Mouse (Mus musculus) common myeloid progenitor, adult 5-6 weeks (primary cell): ENCODE data around the gene C2cd2l. TPM values are rescaled to one million over a fixed set of nuclear protein-coding genes. Genes with fewer than 3 reads are reported as not detected.
"Not testable (repeated sequence)": the region's sequence is repeated elsewhere in the genome, so short reads cannot be mapped to it uniquely, and the experiment has no call there.

ENCODE experiments used
- ATAC-seq: replicated peaks from 2 replicates; pipeline ENCODE4 v1.8.0; 2016; ENCODE audit warnings: low read depth, mild to moderate bottlenecking, moderate TSS enrichment, inconsistent platforms; ENCODE audit not compliant: poor library complexity, severe bottlenecking
- total RNA-seq: library from RNA; stranded (forward); fragments of 200-1000, 187-1606 nt; gene quantifications from 2 replicates; pipeline ENCODE4 v1.2.3, GENCODE M21; 2017

Gene C2cd2l
- 2.1 and 4.4 TPM in 2 replicates for total RNA-seq

DNA sequence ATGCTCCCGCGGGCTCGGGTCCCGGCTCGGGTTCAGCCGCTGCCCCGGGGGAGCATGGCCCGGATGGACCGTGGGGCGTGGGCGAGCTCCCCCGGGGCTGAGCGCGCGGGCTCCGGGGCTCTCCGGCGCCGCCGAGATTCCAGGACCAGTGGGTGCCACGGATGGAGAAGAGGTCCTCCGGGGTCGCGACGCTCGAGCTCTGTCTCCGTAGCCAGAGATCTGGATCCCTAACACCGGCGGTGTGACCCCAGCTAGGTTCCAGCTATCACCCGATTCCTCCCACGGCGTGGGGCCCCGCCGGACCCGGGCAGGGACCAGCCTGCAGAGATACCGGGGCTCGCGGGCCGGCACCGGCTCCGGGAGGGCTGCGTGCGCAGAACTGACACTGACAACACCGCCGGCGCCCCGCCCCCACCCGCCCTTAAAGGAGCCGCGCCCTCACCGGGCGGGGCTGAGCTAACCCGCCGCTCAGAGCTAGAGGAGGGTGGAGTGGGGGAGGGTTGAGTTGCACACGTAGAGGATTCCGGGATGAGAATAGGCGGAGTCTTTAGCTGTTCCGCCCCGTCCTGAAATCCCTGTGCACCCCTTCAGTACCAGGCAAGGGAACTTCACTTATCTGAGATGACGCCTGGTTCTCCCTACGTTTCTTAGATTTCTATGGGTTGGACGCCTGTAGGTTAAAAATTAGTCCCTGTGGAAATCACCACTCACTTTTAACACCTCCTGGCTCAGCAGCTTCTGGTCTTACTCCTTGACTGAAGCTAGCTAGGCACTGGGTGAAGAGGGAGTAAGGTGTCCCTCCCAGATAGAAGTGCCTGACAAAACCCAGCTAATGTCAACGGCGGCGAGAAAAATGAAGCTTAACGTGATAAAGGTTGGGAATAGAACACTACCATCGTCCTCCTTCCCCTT is at the start of gene C2cd2l:
TSS of gene C2cd2l (minus strand) at position 399 of the 912 bp plus-strand sequence.
- peak; percentile 89 for ATAC-seq

- no peak for ATAC-seq
These were observed 44.4 kb upstream of the C2cd2l start for GRCm38 (mm10) chr9:44364480-44364879.

- not testable (repeated sequence) for ATAC-seq
These were observed 41.8 kb upstream of the C2cd2l start for GRCm38 (mm10) chr9:44361931-44362330.

- ATAC-seq = peak; percentile 92
These were observed 41.3 kb upstream of the C2cd2l start, which contains the start of gene Vps11 for GRCm38 (mm10) chr9:44361190-44361917. TSS of gene Vps11 (minus strand) at chr9:44361670.

DNA sequence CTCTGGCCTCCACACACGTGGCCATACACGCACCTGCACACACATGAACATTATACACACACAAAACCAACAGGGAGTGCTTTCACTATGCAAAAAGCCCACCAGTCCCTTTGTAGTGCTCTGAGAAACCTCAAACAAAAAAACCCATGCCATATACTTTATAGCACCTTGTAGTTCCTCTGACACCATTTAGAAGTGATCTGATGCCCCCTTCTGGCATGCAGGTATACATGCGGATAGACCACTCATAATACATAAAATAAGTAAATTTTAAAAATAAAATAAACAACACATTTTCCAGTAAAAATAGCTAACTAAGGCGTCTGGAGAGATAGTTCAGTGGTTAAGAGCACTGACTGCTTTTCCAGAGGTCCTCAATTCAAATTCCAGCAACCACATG is 37.1 kb upstream of the C2cd2l start:
- ATAC-seq = peak; percentile 64

GRCm38 (mm10) chr9:44353142-44353541 is 33.1 kb upstream of the C2cd2l start:
- no peak for ATAC-seq

DNA sequence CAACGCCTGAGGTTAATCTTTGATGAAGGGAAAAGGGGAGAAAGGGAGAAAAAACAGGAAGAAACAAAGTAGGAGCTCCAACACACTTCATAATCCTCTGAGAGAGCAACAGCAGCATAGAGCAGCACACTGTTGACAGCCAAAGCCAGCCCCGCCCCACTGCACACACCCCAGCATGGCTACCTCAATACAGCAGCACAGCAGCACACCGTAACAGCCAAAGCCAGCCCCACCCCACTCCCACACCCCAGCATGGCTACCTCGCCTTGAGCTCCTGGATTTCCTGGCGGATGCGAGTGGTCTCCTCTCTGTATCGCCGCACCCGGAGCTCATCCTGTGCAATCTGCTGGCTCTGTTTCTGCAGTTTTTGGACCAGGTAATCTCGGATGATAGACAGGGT is 32.3 kb upstream of the C2cd2l start:
- no peak for ATAC-seq

DNA sequence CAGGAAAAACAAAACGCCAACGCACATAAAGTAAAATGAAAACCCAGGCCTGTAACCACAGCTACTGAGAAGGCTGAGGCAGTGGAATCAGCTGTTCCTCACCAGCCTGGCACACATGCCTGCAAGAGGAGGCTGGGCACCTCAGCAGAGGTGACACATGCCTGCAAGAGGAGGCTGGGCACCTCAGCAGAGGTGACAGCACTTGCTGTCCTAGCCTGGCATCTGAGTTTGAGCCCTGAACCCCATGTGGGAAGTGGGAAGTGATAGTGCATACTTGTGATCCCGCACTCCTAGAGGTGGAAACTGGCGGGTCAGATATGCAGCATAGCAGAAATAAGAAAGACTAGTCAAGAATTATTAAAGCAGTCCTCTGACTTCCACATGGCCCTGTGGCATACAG is 31.3 kb upstream of the C2cd2l start:
- no peak for ATAC-seq

DNA sequence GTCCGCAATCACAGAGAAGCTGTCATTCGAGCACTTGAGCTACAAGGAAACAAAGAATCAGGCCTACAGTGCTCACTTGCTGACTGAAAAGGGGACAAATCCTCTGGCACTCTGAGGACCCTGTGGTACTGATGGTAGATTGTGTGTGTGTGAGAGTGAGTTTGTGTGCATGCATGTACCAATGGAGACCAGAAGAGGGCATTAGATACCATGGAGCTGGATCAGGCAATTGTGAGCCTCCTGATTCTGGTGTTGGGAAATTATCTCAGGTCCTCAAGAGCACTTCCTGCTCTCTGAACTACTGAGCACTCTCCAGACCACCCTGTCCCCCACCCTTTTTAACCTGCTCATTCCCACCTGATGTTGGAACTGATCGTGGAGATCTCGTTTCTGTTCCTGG is 28.5 kb upstream of the C2cd2l start:
- ATAC-seq = no peak

DNA sequence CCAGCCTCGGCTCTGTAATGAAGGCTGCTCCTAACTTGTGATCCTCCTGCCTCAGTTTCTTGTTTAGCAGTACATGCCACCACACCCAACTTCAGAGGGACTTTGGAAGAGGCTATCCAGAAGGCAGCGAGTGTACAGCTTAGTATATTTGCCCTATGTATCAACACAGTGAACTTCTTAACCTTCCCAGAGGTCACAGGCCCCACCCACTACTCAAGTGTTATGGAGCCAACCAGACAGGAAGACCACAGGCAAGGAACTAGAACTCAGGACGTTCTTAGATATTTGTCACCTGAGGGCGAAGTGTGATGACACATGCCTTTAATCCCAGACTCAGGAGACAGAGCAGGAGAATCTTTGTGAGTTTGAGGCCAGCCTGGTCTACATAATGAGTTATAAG is 27.5 kb upstream of the C2cd2l start:
- no peak for ATAC-seq

- ATAC-seq = no peak
These were observed 27.1 kb upstream of the C2cd2l start for GRCm38 (mm10) chr9:44347166-44347565.

- no peak for ATAC-seq
These were observed 25.7 kb upstream of the C2cd2l start for GRCm38 (mm10) chr9:44345570-44346433.

- peak; percentile 79 for ATAC-seq
These were observed 23.8 kb upstream of the C2cd2l start, which contains the start of gene Hmbs for GRCm38 (mm10) chr9:44343781-44344421. TSS of gene Hmbs (minus strand) at chr9:44344228.

DNA sequence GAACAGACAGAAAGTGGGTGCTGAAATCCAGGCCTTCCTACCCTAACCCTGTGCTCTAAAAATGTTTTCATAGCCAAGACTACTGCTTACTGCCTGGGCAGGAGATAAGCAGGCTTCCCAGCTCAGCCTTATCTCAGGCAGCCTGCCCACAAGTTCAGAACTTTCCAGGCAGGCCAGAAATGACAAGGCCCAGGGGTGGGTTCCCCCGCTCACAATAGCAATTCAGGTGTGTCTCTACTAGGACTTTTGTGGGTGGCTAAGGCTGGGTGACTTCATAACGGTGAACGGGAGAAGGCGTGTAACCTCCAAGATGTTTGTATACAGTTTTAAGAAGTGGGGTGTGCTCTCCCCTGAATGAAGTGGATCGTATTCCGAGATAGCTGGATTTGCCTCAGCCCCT is 23.2 kb upstream of the C2cd2l start:
- ATAC-seq = peak; percentile 67

DNA sequence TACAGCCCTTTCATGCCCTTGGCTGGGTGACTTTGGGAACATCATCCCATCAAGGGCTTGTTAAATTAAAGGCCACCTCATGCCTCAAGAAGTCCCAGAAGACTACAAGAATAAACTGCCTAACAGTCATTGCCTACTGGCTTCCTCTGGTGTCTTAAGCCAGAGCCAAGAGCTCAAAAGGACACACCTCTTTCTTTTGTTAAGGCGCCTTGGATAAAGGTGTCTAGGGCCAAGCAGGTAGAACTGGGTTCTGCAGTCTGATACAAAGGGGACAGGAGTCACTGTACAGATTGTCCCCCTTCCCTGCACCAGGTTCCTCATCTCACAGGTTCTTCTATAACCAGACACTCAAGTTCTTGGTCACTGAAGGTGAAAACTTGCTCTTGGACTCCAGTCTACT is 22.5 kb upstream of the C2cd2l start:
- no peak for ATAC-seq

DNA sequence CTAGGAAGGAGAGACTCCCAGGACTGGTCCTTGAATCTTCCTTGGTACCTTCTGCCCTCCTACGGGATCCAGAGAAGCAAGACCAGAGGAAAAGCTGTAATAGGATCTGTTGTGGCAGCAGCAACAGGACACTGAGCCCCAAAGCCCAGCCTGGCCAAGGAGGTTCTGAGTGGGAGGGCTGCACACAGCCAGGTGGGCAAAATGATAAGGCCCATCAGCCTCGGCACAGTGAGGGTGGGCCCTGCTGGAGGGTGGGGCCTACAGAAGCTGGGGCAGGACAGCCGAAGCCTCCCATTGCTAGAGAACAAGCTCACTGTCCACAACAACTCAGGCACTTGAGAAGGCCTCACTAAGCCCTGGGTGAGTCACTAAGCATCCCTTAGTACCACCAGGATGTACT is 22.1 kb upstream of the C2cd2l start:
- no peak; the same call in 1 of the 2 replicates for ATAC-seq

GRCm38 (mm10) chr9:44341487-44341886 is 21.4 kb upstream of the C2cd2l start:
- ATAC-seq = no peak

DNA sequence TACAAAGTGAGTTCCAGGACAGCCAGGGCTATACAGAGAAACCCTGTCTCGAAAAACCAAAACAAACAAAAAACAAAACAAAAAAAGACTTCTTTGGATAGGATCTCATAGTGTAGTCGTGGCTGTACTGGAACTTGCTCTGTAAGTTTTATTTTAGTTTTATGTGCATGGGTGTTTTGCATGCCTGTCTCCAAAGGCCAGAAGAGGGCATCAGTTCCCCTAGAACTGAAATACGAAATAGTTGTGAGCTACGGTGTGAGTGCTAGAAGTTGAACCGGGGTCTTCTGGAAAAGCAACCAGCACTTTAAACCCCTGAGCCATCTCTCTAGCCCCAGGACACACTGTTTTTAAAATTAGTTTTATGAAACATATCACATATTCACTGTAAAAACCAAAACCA is 18.5 kb upstream of the C2cd2l start:
- ATAC-seq = no peak

- no peak for ATAC-seq
These were observed 17.5 kb upstream of the C2cd2l start for GRCm38 (mm10) chr9:44337436-44338169.
